Mouse (Mus musculus) neural tube, embryonic 14.5 days (tissue): ENCODE results near the gene Cd79a. TPM values are rescaled to one million over a fixed set of nuclear protein-coding genes. Genes with fewer than 3 reads are reported as not detected.
"Not testable (repeated sequence)": the region's sequence is repeated elsewhere in the genome, so short reads cannot be mapped to it uniquely, and the experiment has no call there.

Source experiments
- ATAC-seq: fragments of 200-750 bp; cut with Nextera tagmentation; 2 replicates; pipeline ENCODE4 v1.8.0; 2017; ENCODE audit warnings: low read depth, mild to moderate bottlenecking, moderate TSS enrichment, moderate library complexity
- H3K27ac ChIP-seq: fragments of 300-500 bp; sonication (generic); 2 replicates; pipeline ENCODE4 v1.5.1; 2014; ENCODE audit warnings: low read depth, mild to moderate bottlenecking, control low read depth, low read length, moderate library complexity, mixed read lengths
- H3K27me3 ChIP-seq: fragments of 300-500 bp; sonication (generic); 2 replicates; pipeline ENCODE4 v1.6.1; 2014; ENCODE audit warnings: low read length; ENCODE audit not compliant: control insufficient read depth, insufficient read depth
- H3K36me3 ChIP-seq: fragments of 300-500 bp; sonication (generic); 2 replicates; pipeline ENCODE4 v1.6.1; 2014; ENCODE audit warnings: low read length, mixed read lengths; ENCODE audit not compliant: control insufficient read depth, insufficient read depth
- H3K4me1 ChIP-seq: fragments of 300-500 bp; sonication (generic); 2 replicates; pipeline ENCODE4 v1.6.1; 2014; ENCODE audit warnings: low read length; ENCODE audit not compliant: control insufficient read depth, insufficient read depth
- H3K4me2 ChIP-seq: fragments of 300-500 bp; sonication (generic); 2 replicates; pipeline ENCODE4 v1.6.1; 2014; ENCODE audit warnings: mild to moderate bottlenecking, low read depth, low read length, control low read depth
- H3K4me3 ChIP-seq: fragments of 300-500 bp; sonication (generic); 2 replicates; pipeline ENCODE4 v1.5.1; 2014; ENCODE audit warnings: low read depth, low read length, control low read depth, mixed read lengths
- H3K9ac ChIP-seq: fragments of 300-500 bp; sonication (generic); replicated peaks from 2 replicates; pipeline ENCODE4 v1.6.1; 2014; ENCODE audit warnings: low read depth, mild to moderate bottlenecking, control low read depth, low read length, mixed read lengths
- H3K9me3 ChIP-seq: fragments of 300-500 bp; sonication (generic); 2 replicates; pipeline ENCODE4 v1.6.1; 2016; ENCODE audit warnings: low read length; ENCODE audit not compliant: control insufficient read depth
- WGBS: fragments of 180-500 bp; shearing (Covaris S2); extraction: QIAGEN DNeasy Blood & Tissue Kit; methylation state at CpG from one replicate; pipeline ENCODE4 v1.1.7; 2014; 5-methylcytosine and 5-hydroxymethylcytosine counted together
- polyA plus RNA-seq: library from polyadenylated mRNA; unstranded; fragments of >200 nt; fragmentation: Nextera tagmentation; extraction: Ambion mirVana; gene quantifications from 2 replicates; pipeline ENCODE4 v1.2.1, GENCODE M21; 2014

The Cd79a gene
- polyA plus RNA-seq, 1 experiment from 2014 or later, result 0.16 TPM

- 0 out of 2 replicates have a peak, but pooled peaks cover 6% of the 10 kb centered on the region for H3K4me1 ChIP-seq
- H3K27ac ChIP-seq, result no peak overlapping the region
- WGBS, result 72% methylated on average over 3 of the region's 3 CpGs
- no peak overlapping the region for H3K4me2 ChIP-seq
- H3K9me3 ChIP-seq, result no peaks in the 10 kb centered on the region
- H3K36me3 ChIP-seq, result peaks cover 35% of the 10 kb centered on the region
- no peaks in the 10 kb centered on the region for H3K27me3 ChIP-seq
- no peak overlapping the region for H3K4me3 ChIP-seq
- ATAC-seq, result no peak
- no peak overlapping the region for H3K9ac ChIP-seq
Observed at GRCm38 (mm10) chr7:24891241-24892124, 5.7 kb upstream of the Cd79a start.

- H3K4me2 ChIP-seq, result no peak overlapping the region
- no peak for ATAC-seq
- no peak overlapping the region for H3K9ac ChIP-seq
- H3K4me1 ChIP-seq, result 0 out of 2 replicates have a peak, but pooled peaks cover under 1% of the 10 kb centered on the region
- H3K9me3 ChIP-seq, result no peaks in the 10 kb centered on the region
- no peaks in the 10 kb centered on the region for H3K27me3 ChIP-seq
- no peak overlapping the region for H3K27ac ChIP-seq
- 68% methylated on average over 2 of the region's 2 CpGs for WGBS
- peaks cover 28% of the 10 kb centered on the region for H3K36me3 ChIP-seq
- H3K4me3 ChIP-seq, result no peak overlapping the region
Observed at GRCm38 (mm10) chr7:24892125-24892583, 5.0 kb upstream of the Cd79a start.

GRCm38 (mm10) chr7:24895749-24896148 lies 1.4 kb upstream of the Cd79a start:
- not testable (repeated sequence) for H3K27me3 ChIP-seq, H3K4me3 ChIP-seq, H3K9ac ChIP-seq, H3K36me3 ChIP-seq, H3K4me1 ChIP-seq, H3K4me2 ChIP-seq, ATAC-seq, H3K27ac ChIP-seq, H3K9me3 ChIP-seq
- 86% methylated on average over 2 of the region's 2 CpGs for WGBS

- 67% methylated on average over 8 of the region's 8 CpGs for WGBS
- no peaks in the 10 kb centered on the region for H3K9me3 ChIP-seq
- H3K9ac ChIP-seq, result no peak overlapping the region
- no peak overlapping the region for H3K27ac ChIP-seq
- no peaks in the 10 kb centered on the region for H3K27me3 ChIP-seq
- no peak overlapping the region for H3K4me2 ChIP-seq
- ATAC-seq, result no peak
- H3K4me3 ChIP-seq, result no peak overlapping the region
- no peaks in the 10 kb centered on the region; the same call in 1 of the 2 replicates for H3K36me3 ChIP-seq
- no peaks in the 10 kb centered on the region for H3K4me1 ChIP-seq
Observed at GRCm38 (mm10) chr7:24896269-24896668, 912 bp upstream of the Cd79a start.

- ATAC-seq, result no peak
- no peak overlapping the region for H3K4me2 ChIP-seq
- H3K27ac ChIP-seq, result no peak overlapping the region
- no peak overlapping the region for H3K4me3 ChIP-seq
- no peak overlapping the region for H3K9ac ChIP-seq
- no peaks in the 10 kb centered on the region for H3K27me3 ChIP-seq
- H3K36me3 ChIP-seq, result no peaks in the 10 kb centered on the region
- 88% methylated on average over 5 of the region's 5 CpGs for WGBS
- no peaks in the 10 kb centered on the region for H3K9me3 ChIP-seq
- H3K4me1 ChIP-seq, result no peaks in the 10 kb centered on the region
Observed at GRCm38 (mm10) chr7:24897959-24898358, 778 bp downstream of the Cd79a start.

- peaks cover 10% of the 10 kb centered on the region; the same call in 1 of the 2 replicates for H3K4me1 ChIP-seq
- H3K4me3 ChIP-seq, result no peak overlapping the region
- WGBS, result 82% methylated on average over 6 of the region's 6 CpGs
- no peak overlapping the region for H3K27ac ChIP-seq
- ATAC-seq, result no peak
- no peaks in the 10 kb centered on the region for H3K27me3 ChIP-seq
- H3K9ac ChIP-seq, result no peak overlapping the region
- no peak overlapping the region for H3K4me2 ChIP-seq
- no peaks in the 10 kb centered on the region for H3K9me3 ChIP-seq
- no peaks in the 10 kb centered on the region for H3K36me3 ChIP-seq
Observed at GRCm38 (mm10) chr7:24901114-24901513, 3.9 kb downstream of the Cd79a start.

GRCm38 (mm10) chr7:24901842-24902241 lies 4.7 kb downstream of the Cd79a start:
- Histone ChIP-seq H3K9me3 (no peaks in the 10 kb centered on the region), H3K4me3 (no peak overlapping the region), H3K4me2 (no peak overlapping the region), H3K27ac (no peak overlapping the region), H3K9ac (no peak overlapping the region), H3K4me1 (peaks cover 10% of the 10 kb centered on the region; the same call in 1 of the 2 replicates), H3K27me3 (no peaks in the 10 kb centered on the region), H3K36me3 (no peaks in the 10 kb centered on the region)
- 72% methylated on average over 1 of the region's 1 CpGs for WGBS
- ATAC-seq, result no peak

GRCm38 (mm10) chr7:24902264-24902629 lies 5.1 kb downstream of the Cd79a start:
- Histone ChIP-seq H3K27ac (peak overlapping the region; percentile 66), H3K27me3 (no peaks in the 10 kb centered on the region), H3K4me3 (peak overlapping the region; percentile 48; the same call in 1 of the 2 replicates), H3K4me2 (peak overlapping the region; percentile 84), H3K9ac (peak overlapping the region; percentile 70), H3K9me3 (no peaks in the 10 kb centered on the region), H3K36me3 (no peaks in the 10 kb centered on the region), H3K4me1 (peaks cover 10% of the 10 kb centered on the region; the same call in 1 of the 2 replicates)
- 73% methylated on average over 2 of the region's 2 CpGs for WGBS
- ATAC-seq, result no peak
